Mouse (Mus musculus) CD4-positive, CD25-positive, alpha-beta regulatory T cell, adult 4 months (primary cell): Measurements from ENCODE around the gene Snap29. TPM values are rescaled to one million over a fixed set of nuclear protein-coding genes. Genes with fewer than 3 reads are reported as not detected.

Source experiments
- ATAC-seq: one replicate; pipeline ENCODE4 v1.8.0; 2017
- polyA plus RNA-seq, 2 experiments: library from polyadenylated mRNA; unstranded; fragments of 100-300 nt; shearing (Covaris generic); gene quantifications; one replicate each; pipeline ENCODE4 v1.2.1; 2017

Gene Snap29
- 10 to 100 TPM; 10.5 to 22.1 TPM for polyA plus RNA-seq

- peak; percentile 94 for ATAC-seq
Measured at GRCm38 (mm10) chr16:17405736-17406443, at the start of gene Snap29, which contains the start of gene Pi4ka. Snap29 (plus strand) TSS chr16:17405986. Pi4ka (minus strand) TSS chr16:17406314.

GRCm38 (mm10) chr16:17356031-17356430 lies 49.8 kb upstream of the Snap29 start:
- no peak for ATAC-seq

- ATAC-seq, result no peak
Measured at GRCm38 (mm10) chr16:17358787-17359186, 47.0 kb upstream of the Snap29 start.

DNA sequence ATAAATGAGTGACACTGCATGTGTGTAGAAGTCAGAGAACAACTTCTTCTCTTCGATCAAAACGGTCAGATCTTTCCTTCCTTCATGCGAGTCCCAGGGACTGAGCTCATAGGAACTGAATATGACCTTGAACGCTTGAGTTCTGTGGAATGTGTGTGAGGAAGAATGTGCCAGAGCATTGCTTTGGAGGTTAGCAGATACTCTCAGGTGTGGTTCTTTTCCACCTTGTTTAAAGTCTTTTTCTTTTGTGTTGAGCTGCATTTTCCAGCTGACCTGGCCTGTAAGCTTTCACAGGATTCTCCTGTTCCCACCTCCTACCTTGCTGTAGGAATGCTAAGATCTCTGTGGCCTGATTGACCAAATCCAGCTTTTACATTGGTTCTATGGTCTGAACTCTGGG lies 23.5 kb upstream of the Snap29 start:
- ATAC-seq, result no peak

GRCm38 (mm10) chr16:17383594-17384326 lies 22.0 kb upstream of the Snap29 start:
- ATAC-seq, result no peak

DNA sequence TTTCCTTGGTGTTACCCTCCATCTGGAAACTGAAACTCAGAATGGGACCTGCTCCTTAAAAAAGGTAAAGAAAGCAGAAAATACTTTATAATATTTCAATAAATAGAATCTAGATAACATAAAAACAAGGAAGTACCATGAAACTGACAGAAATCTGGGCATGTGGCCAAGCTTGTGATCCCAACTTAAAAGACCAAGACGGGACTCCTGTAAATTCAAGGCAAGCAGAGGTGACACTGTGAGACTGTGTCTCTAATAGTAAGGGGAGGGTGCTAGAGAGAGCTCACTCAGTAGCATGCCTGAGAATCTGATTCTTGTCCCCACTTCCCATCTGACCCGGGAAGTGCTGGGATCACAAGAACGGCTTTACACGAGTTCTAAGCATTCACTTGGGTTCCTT lies 13.0 kb upstream of the Snap29 start:
- no peak for ATAC-seq

- peak; percentile 15 for ATAC-seq
Measured at GRCm38 (mm10) chr16:17402855-17403254, 2.9 kb upstream of the Snap29 start.

DNA sequence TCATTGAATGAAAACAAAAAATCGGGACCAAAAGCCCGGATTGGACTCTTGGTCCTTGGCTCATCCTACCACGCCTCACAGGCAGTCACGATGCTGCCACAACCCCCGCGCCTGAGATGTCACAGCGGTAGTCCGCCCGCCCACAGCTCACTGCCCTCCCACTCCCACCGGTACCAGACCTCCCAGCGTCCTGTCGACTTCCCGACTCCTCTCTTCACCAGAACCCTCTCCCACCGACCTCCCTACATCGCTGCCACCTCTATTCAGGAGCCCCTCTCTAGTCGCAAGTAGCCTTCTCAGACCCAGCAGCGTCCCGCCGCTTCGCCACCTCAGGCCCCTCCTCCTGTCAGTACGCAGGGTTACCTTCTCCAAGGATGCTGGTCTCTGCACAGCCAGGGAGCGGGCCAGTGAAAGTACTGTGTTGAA lies 502 bp upstream of the Snap29 start:
- peak; percentile 34 for ATAC-seq

DNA sequence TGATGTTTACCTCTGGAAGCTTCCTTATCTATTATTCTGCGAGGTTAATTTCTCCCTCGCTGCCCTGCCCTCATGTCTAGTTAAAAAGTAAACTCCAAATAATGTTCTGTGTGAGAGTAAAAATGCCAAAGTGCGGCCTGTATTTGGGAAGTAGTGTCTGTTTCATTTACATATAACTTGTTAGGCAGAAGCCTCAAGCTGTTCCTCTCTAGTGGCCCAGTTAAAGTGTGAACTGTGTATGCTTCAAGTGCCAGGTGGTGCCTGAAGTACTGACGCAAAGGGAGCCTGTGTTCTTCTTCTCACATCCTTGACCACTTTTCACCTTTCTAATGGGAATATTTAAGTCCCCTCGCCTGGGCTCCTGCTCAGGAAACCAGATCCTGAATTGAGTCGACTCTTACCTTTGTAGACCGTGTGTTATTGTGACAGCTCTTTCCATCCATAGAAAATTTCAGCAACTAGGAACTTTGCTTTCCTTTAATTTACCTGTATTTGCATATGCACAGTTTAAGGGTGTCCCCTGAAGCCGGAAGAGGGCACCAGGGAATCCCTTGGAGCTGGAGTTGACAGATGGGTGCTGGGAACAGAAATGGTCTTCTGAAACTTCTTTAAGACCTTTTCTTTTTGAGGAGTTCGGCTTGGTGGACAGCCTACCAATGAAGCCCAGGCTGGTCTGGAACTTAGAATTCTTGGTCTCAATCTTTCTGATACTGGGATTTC lies 886 bp downstream of the Snap29 start:
- no peak for ATAC-seq

- no peak for ATAC-seq
Measured at GRCm38 (mm10) chr16:17409046-17409445, 3.3 kb downstream of the Snap29 start.

- ATAC-seq, result no peak
Measured at GRCm38 (mm10) chr16:17410209-17410608, 4.4 kb downstream of the Snap29 start.

DNA sequence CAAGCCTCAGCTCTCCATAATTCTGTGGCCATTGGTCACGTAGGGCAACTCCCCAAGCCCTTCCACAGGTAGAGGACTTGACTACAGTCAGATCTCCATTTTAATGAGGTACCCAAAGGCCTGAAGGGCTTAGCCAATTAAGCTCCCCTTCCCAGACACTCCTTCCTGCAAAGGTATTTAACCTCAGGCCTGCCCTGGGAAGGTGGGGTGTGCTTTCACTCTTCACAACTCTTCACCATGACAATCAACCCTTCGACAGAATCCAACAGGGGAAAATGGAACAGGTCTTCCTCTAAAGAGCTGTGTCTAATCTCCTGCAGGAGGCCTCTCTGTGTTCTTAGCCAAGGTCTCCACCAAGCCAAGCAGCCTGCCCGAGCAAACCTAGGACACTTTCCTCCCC lies 17.2 kb downstream of the Snap29 start:
- no peak for ATAC-seq

DNA sequence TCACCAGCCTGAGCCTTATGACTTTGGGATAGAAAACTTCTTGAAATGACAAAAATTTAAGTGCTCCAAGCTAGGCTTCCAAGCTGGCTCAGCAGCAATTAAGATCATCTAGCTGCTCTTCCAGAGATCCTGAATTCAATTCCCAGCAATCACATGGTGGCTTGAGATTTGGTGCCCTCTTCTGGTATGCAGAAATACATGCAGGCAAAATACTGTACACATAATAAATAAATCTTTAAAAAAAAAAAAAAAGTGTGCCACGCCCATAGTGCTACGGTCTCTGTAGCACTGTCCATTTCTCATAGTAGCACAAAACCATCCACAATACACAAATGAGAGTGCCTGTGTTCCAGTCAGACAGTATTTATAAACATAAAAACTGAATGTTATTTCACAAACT lies 26.8 kb downstream of the Snap29 start:
- no peak for ATAC-seq

GRCm38 (mm10) chr16:17451541-17452372 lies 46.0 kb downstream of the Snap29 start, which contains the start of gene Crkl:
Crkl (plus strand) TSS chr16:17451987.
- peak; percentile 92 for ATAC-seq

DNA sequence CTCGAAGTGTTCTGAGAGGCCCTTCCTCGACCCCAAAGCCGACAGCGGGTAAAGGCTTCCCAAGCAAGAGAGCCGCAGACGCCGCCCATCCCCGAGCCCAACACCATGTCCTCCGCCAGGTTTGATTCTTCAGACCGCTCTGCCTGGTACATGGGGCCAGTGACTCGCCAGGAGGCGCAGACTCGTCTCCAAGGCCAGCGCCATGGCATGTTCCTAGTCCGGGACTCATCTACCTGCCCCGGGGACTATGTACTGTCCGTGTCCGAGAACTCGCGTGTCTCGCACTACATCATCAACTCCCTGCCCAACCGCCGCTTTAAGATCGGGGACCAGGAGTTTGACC lies 46.6 kb downstream of the Snap29 start:
- ATAC-seq, result peak; percentile 30

DNA sequence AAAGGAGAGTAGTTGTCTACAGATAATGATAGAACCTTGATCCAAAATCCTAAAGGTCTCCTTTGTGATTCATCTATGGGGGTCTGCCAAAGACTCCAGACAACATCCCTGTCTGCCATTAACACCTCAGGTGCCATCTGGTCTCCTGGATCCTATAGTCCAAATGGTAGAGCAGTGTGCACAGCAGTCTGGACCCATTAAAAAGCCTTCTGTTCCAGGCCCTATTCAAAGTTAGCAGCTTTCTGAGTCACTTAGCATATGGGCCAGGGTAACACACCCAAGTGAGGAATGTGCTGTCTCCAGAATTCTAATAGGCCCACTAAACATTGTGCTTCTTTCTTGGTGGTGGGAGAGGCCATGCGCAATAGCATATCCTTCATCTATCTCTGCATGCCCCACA lies 51.1 kb downstream of the Snap29 start:
- no peak for ATAC-seq

- ATAC-seq, result peak; percentile 62
Measured at GRCm38 (mm10) chr16:17460254-17460653, 54.5 kb downstream of the Snap29 start.

DNA sequence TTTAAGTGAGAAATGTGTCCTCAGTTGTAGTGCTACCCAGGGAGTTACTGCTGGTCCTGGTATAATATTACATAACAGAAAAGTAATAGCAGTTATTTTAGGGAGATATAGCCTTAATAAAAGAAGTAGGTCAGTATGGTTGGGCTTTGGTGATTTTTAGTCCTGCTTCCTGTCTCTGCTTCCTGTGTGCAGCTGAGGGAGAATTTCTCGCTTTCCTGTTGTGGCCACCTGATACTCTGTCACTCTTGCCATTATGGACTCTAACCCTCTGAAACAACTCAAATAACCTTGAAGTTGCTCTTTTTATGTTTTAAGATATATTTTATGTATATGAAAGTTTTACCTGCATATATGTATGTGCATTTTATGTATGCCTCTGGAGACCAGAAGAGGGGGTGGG lies 55.8 kb downstream of the Snap29 start:
- peak; percentile 60 for ATAC-seq

- ATAC-seq, result peak; percentile 70
Measured at GRCm38 (mm10) chr16:17463184-17463583, 57.4 kb downstream of the Snap29 start.

DNA sequence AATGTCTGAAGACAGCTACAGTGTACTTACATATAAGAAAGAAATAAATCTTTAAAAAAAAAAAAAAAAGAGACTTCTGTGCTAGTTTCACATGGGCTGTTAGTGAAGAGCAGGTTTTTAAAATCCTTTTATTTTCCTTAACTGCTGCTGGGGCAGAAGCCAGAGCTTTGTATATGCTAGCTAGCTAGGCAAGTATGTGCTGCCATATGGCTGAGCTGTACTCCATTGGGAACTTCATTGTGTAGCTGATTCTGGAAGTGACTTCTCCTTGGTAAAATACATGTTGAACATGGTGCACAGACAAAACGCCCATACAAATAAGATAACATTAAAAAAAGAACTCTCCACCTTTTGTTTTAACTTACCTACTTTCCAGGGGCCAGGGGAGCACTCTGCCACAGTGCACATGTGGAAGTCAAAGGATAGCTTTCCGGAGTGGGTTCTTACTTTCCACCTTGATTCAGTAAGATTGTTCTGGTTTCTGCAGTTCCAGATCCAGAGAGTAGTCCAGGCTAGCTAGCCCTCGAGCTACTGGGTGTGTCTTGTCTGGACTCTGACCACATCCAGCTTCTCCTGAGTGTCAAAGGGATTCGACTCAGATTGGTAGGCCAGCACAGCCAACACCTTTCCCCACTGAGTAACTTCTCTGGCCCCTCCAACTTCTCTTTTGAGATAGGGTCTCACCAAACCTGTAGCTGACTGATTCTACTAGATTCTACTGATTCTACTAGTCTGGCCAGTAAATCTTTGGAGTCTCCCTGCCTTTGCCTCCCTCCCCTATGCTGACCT lies 61.3 kb downstream of the Snap29 start:
- no peak for ATAC-seq

DNA sequence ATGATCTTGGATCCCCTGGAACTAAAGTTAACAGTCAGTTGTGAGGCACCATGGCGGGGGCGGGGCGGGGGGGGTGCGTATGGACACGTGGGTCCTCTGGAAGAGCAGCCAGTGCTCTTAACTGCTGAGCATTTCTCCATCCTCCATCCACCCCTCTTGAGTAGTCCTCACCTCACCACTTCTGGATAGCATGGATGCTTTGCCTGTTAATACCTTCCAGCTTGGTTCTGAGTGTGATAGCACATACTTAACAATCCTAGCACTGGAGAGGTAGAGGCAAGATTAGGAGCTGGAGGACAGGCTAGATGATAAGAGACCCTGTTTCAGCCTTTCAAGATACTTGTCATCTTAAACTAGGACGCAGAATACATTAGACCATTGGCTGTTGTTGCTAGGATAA lies 66.7 kb downstream of the Snap29 start:
- no peak for ATAC-seq

DNA sequence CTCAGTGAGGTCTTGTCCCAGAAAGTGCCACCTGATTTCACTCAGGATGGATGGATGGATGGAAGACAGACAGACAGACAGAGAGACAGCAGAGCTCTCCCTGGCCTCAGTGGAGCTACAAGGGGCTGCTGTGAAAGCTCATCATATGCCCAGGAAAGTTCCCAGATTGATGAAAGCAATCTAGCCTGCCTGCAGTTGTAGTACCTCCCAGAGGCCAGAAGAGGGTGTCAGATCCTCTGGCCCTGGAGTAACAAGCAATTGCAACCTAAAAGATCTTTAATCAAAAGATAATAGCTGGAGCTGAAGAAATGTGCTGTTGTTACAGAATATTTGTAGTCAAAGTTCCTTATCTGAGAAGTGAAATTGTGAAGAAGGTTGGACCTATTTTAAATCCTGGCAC lies 68.3 kb downstream of the Snap29 start:
- ATAC-seq, result peak; percentile 64
